Mouse (Mus musculus): ENCODE results near the gene Ubap2. TPM values are rescaled to one million over a fixed set of nuclear protein-coding genes. Genes with fewer than 3 reads are reported as not detected.
A peak's percentile ranks its signal among the peaks of the same experiment; 100 is the strongest.

Ubap2 gene
- polyA plus RNA-seq (2016; fragmentation: Nextera tagmentation; extraction: Ambion mirVana): 48.7 and 50.2 TPM in 2 replicates

DNA sequence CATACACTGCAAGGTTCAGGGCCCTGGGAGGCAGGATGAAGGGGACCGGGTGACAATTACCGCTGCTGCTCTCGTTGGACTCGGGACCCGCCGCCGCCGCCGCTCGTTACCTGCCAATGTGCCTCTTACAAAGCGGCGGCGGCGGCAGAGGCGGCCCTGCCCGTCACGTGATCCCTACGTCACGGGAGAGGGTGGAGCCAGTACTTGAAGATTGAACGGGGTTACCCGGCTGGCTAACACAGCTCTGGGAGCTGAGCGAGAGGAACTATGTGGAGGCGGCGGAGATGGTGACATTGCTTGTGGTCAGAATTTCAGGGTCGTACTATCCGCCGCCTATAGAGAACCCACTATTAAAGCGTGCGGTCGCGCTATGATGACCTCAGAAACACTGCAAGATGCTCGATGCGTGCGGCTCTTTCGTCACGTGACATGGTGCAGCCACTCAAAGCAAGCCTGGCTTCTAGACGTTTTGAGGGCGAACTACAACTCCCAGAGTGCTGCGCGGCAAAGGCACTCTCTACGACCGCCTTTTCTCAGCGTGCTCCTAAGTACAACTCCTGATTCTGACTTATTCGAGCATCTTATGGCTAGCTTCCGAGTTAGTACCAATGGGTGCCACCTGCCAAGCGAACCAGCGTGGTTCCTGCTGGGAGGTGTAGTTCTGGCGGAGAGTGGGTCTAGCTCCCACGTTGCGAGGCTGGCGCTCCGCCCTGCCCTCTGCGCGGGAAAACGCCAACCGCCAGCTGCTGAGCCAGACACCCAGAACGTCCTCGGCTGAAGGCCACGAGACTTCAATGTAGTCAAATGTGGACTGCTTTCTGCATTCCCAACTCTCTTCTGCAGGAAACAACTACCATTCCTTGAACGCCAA lies at the start of gene Ubap2:
Gene Ubap2 (minus strand): TSS at position 165 of the 871 bp plus-strand sequence.
- Histone ChIP-seq H3K36me3 (peaks cover 18% of the 10 kb centered on the region), H3K27me3 (replicated peaks) (no peaks in the 10 kb centered on the region), H3K9ac (peak within 1 kb of the TSS; percentile 92), H3K4me1 (peaks cover 49% of the 10 kb centered on the region), H3K9me3 (replicated peaks) (no peaks in the 10 kb centered on the region), H3K4me2 (peak within 1 kb of the TSS; percentile 88), H3K4me3 (peak within 1 kb of the TSS; percentile 92), H3K27ac (peak within 1 kb of the TSS; percentile 93)
- WGBS (ENCODE audit: insufficient replicate concordance): under 1% methylated on average over 60 of the region's 60 CpGs
- ATAC-seq: peak; percentile 93

DNA sequence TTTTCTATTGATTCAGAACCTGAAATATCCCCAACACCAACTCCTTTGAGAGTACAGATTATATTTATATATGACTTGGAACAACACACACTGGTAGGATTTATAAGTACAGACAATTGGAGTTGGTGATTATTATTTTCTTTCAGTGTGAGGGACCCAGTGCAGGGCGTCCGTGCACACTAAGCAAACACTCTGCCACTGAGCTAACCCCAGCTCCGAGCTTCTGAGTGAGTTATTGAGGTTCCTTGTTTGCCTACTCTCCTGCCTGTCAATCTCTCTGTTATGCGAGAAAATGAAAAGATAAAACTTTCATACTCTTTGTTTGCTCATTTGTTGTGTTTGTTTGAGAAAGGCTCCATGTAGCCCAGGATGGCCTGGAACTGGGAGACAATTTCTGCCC lies 46.0 kb upstream of the Ubap2 start:
- Histone ChIP-seq H3K36me3 (no peaks in the 10 kb centered on the region), H3K27me3 (replicated peaks) (no peaks in the 10 kb centered on the region), H3K4me1 (0 out of 2 replicates have a peak, but pooled peaks cover 5% of the 10 kb centered on the region), H3K9ac (no peak overlapping the region), H3K4me2 (no peak overlapping the region), H3K27ac (no peak overlapping the region), H3K4me3 (no peak overlapping the region), H3K9me3 (replicated peaks) (no peaks in the 10 kb centered on the region)
- WGBS (ENCODE audit: insufficient replicate concordance): 50% methylated on average over 4 of the region's 4 CpGs
- ATAC-seq: no peak

DNA sequence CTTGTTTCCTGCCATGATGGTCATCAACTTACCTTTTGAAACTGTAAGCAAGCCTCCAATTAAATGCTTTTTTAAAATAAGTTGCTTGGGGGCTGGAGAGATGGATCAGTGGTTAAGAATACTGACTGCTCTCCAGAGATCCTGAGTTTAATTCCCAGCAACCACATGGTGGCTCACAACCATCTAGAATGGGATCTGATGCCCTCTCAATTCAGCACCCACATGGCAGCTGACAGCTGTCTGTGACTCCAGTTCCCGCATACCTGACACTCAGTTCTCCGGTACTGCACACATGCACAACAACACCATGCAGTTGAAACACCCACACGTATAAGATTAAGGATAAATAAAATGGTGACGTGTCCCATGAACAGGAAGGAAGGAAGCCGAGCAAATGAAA lies 43.3 kb upstream of the Ubap2 start:
- WGBS (ENCODE audit: insufficient replicate concordance): 71% methylated on average over 5 of the region's 5 CpGs
- Histone ChIP-seq H3K27me3 (replicated peaks) (no peaks in the 10 kb centered on the region), H3K4me1 (peaks cover 18% of the 10 kb centered on the region), H3K27ac (no peak overlapping the region), H3K4me3 (no peak overlapping the region), H3K9me3 (replicated peaks) (no peaks in the 10 kb centered on the region), H3K4me2 (no peak overlapping the region), H3K36me3 (no peaks in the 10 kb centered on the region; the same call in 1 of the 2 replicates), H3K9ac (no peak overlapping the region)
- no peak for ATAC-seq

DNA sequence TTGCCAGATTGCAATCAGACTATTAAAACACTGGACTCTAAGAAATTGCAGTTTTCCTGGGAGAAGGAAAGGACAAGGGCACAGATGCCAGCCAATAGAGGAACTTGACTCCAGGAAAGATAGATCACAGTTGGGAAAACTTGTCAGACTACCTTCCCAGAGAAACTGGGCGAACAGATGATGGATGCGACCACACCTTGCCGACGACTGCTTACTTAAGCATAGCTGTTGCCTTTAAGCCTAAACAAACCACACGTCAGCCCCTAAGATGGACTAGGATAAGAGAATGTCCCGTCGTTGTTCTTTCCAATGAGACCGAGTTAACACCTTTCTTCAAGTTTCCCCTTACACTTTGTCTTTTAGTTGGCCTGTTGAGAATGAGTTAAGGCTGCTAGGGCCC lies 40.2 kb upstream of the Ubap2 start:
- H3K4me1 ChIP-seq: peaks cover 43% of the 10 kb centered on the region
- H3K4me3 ChIP-seq: peak overlapping the region; percentile 100
- H3K9ac ChIP-seq: peak overlapping the region; percentile 99
- peak overlapping the region; percentile 88 for H3K4me2 ChIP-seq
- WGBS (ENCODE audit: insufficient replicate concordance): 44% methylated on average over 8 of the region's 8 CpGs
- no peak for ATAC-seq
- peak overlapping the region; percentile 99 for H3K27ac ChIP-seq
- no peaks in the 10 kb centered on the region for H3K27me3 ChIP-seq (replicated peaks)
- peaks cover 31% of the 10 kb centered on the region for H3K36me3 ChIP-seq
- no peaks in the 10 kb centered on the region for H3K9me3 ChIP-seq (replicated peaks)

DNA sequence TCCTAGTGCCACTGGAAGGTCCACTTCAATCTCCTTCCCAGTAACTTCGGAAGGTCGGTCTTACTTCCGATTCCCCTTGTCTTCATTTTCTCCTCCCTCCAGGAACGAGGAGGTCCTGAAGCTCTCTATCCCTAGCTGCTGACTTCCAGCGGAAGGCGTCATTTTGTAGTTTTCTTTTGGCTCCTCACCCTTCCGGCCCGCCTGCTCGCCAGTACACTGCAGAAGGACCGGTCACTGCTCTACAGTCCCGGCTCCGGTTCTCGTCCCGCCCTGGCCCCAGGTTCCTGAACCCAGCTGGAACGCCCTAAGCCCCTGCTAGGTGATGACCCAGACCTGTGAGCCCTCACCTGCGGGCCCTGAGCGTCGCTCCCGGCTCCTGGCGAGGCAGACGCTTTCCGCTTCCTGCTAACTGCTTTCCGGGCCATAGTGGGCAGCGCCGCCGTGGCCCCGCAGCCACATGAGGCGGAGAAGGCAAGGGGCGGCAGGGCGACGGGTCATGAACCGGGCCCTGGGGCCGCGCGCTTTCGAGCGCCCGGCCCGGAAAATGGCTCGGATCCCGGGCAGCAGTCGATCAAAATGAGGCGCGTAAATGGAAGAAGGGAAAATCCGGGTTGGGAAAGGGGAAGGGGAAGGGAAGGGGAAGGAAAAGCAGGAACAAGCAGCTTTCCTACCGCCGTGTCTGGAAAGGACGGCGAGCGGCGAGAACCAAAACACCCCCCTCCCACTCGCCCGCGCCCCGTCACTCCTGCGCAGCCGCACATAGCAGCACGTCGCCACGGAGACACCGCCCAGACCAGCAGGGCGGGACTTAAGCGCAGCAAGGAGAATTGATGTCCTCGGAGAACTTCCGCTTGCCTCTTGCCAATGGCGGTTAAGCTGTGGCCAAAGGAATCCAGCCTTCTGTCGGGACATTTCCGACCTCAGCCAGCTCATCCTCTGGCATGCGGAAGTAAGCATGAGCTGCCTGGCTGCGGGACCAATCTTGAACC lies 39.5 kb upstream of the Ubap2 start, which contains the start of gene Dcaf12:
Gene Dcaf12 (minus strand): TSS at position 749 of the 989 bp plus-strand sequence.
- H3K4me2 ChIP-seq: peak within 1 kb of the TSS; percentile 88
- no peaks in the 10 kb centered on the region for H3K9me3 ChIP-seq (replicated peaks)
- H3K4me1 ChIP-seq: peaks cover 43% of the 10 kb centered on the region
- ATAC-seq: peak; percentile 94
- WGBS (ENCODE audit: insufficient replicate concordance): under 1% methylated on average over 70 of the region's 70 CpGs
- peak within 1 kb of the TSS; percentile 100 for H3K4me3 ChIP-seq
- H3K9ac ChIP-seq: peak within 1 kb of the TSS; percentile 99
- peaks cover 38% of the 10 kb centered on the region for H3K36me3 ChIP-seq
- peak within 1 kb of the TSS; percentile 99 for H3K27ac ChIP-seq
- no peaks in the 10 kb centered on the region for H3K27me3 ChIP-seq (replicated peaks)

DNA sequence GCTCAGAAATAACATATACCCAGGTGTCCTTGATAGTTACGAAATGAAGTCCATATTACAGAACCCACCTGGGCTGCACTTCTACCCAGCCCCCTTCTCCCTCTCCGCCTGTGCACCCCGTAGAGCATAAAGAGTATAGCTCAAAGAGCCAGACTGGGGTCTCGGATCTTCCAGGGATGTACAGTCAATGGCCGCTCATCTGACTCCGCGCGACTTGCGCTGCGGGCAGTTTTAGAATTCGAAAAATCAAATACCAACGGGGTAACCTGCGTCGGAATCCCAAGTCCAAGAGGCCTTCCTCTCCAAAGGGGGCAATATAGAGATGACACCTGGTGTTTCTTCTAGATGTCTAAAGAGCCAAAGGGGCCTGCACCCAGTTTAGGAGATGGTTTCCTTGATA lies 38.8 kb upstream of the Ubap2 start:
- Histone ChIP-seq H3K9me3 (replicated peaks) (no peaks in the 10 kb centered on the region), H3K4me2 (peak overlapping the region; percentile 88), H3K4me3 (peak overlapping the region; percentile 100), H3K27ac (peak overlapping the region; percentile 99), H3K36me3 (peaks cover 45% of the 10 kb centered on the region), H3K4me1 (peaks cover 43% of the 10 kb centered on the region), H3K27me3 (replicated peaks) (no peaks in the 10 kb centered on the region), H3K9ac (peak overlapping the region; percentile 99)
- peak; percentile 14; the same call in 1 of the 2 replicates for ATAC-seq
- WGBS (ENCODE audit: insufficient replicate concordance): 12% methylated on average over 14 of the region's 14 CpGs

DNA sequence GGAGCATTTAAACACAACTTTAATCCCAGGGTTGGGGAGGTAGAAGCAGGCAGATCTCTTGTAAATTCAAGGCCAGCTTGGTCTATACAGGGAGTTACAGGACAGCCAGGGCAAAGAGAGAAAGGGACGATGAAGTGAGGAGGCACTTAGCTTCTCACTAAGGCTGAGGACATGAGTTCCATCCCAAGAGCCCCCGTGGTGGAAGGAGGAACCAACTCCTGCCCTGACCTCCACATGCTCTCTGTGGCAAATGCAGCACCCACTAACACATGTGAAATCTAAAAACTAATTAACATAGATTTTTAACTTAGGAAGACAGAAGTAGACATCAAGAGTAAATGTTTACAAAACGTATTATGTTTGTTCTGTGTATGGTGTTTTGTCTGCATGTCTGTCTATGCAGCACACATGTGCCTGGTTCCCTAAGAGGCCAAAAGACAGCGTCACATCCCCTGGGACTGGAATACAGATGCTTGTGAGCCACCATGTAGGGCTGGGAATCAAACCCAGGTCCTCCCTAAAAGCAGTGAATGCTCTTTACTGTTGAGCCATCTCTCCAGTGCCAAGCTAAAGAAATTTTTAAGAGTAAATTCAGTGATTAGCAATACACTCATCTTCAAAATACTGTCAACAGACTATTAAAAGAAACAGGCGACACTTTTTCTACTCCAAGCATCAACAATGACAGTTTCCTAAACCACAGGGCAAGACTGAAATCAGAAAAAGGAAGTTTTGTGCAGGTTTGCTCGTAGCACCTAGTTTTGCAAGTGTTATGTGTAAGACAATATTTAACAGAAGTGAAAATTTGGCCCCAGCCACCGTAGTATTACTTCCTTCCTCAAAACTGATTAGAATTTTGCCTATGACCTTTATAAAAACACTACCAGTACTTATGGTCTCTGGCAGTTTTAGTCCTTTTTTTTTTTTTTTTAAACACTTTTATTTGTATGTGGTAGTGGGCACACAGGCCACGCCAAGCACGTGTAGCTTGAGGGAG lies 35.9 kb upstream of the Ubap2 start:
- Histone ChIP-seq H3K4me3 (no peak overlapping the region), H3K4me1 (peaks cover 58% of the 10 kb centered on the region), H3K27me3 (replicated peaks) (no peaks in the 10 kb centered on the region), H3K4me2 (peak overlapping the region; percentile 88; the same call in 1 of the 2 replicates), H3K9ac (no peak overlapping the region), H3K36me3 (peaks cover 74% of the 10 kb centered on the region), H3K9me3 (replicated peaks) (no peaks in the 10 kb centered on the region), H3K27ac (no peak overlapping the region)
- no peak for ATAC-seq
- WGBS (ENCODE audit: insufficient replicate concordance): 66% methylated on average over 9 of the region's 9 CpGs

DNA sequence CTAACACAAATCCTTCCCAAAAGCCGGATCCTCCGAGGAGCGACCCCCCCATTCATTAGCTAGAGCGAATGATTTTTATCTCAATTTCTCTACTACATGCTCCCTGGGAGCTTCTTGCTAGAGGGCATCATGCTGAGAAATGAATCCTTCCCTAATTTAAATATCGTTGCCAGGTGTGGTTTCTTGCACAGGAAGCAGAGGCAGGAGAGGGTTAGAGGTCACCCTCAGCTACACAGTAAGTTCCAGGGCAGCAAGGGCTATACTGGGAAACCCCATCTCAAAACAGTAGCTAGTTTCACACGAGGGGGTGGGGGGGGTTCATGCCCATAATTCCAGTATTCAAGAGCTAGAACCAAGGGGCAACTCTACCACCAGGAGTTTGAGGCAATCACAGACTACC lies 32.5 kb upstream of the Ubap2 start:
- Histone ChIP-seq H3K4me1 (peaks cover 59% of the 10 kb centered on the region), H3K4me3 (no peak overlapping the region), H3K9me3 (replicated peaks) (no peaks in the 10 kb centered on the region), H3K36me3 (peaks cover 98% of the 10 kb centered on the region), H3K4me2 (no peak overlapping the region), H3K27me3 (replicated peaks) (no peaks in the 10 kb centered on the region), H3K9ac (0 out of 2 replicates have a peak overlapping the region, but pooled peaks have one; percentile 3), H3K27ac (no peak overlapping the region)
- ATAC-seq: no peak
- WGBS (ENCODE audit: insufficient replicate concordance): 71% methylated on average over 6 of the region's 6 CpGs

DNA sequence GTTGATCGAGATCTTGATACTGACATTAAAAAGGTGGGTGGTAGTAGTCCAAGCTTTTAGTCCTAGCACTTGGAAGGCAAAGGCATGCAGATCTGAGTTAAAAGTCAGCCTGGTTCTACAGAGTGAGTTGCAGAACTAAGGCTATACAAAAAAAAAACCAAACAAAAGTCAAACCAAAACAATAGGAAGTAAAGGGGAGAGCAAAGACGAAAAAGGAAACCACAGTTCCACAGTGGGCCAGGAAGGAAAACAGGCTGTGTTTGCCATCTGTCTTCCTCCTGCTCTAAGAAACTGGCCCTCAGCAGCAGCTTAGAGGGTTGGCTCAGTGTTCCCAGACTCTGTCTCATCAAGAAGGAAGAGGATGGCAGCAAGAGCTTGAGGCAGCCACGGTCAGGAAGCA lies 29.4 kb upstream of the Ubap2 start:
- no peak for ATAC-seq
- Histone ChIP-seq H3K4me1 (peaks cover 44% of the 10 kb centered on the region), H3K27ac (peak overlapping the region; percentile 39; the same call in 1 of the 2 replicates), H3K9me3 (replicated peaks) (no peaks in the 10 kb centered on the region), H3K4me3 (no peak overlapping the region), H3K36me3 (peaks cover 98% of the 10 kb centered on the region), H3K9ac (no peak overlapping the region), H3K27me3 (replicated peaks) (no peaks in the 10 kb centered on the region), H3K4me2 (0 out of 2 replicates have a peak overlapping the region, but pooled peaks have one; percentile 16)
- 30% methylated on average over 3 of the region's 3 CpGs for WGBS (ENCODE audit: insufficient replicate concordance)

DNA sequence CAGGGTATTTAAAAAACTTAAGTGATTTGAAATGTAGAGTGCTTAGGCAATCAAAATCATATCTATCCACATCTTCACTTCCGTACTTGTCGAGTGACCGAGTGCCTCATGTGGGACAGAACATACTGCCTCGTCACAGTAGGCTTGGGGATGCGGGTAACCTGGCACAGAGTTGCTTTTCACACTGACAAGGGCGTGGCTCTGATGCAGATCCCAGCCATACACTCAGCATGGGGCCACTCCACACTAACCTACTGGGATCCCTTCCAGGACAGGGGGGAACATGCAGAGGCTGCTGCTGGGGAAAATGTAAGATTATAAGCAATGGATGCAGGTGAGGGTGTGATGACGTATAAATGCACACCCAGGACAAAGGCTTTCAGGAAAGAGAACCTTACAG lies 28.7 kb upstream of the Ubap2 start:
- no peak overlapping the region for H3K4me2 ChIP-seq
- H3K27ac ChIP-seq: no peak overlapping the region; the same call in 1 of the 2 replicates
- peak; percentile 48; the same call in 1 of the 2 replicates for ATAC-seq
- 86% methylated on average over 7 of the region's 7 CpGs for WGBS (ENCODE audit: insufficient replicate concordance)
- no peak overlapping the region for H3K9ac ChIP-seq
- peaks cover 44% of the 10 kb centered on the region for H3K4me1 ChIP-seq
- H3K36me3 ChIP-seq: peaks cover 98% of the 10 kb centered on the region
- no peaks in the 10 kb centered on the region for H3K27me3 ChIP-seq (replicated peaks)
- H3K9me3 ChIP-seq (replicated peaks): no peaks in the 10 kb centered on the region
- H3K4me3 ChIP-seq: no peak overlapping the region
